Mouse (Mus musculus) gastrocnemius, postnatal 4 days (tissue): ENCODE results near the gene Ceacam10. TPM values are rescaled to one million over a fixed set of nuclear protein-coding genes. Genes with fewer than 3 reads are reported as not detected.

Source experiments
- total RNA-seq, 2 experiments: library from RNA; stranded (reverse); gene quantifications; 2 replicates each; pipeline ENCODE4 v1.2.3; 2021

Gene Ceacam10
- total RNA-seq, 2 experiments from 2014 or later, result not detected

Other genes with a start within 250 kb of the Ceacam10 start
- gene Irgq, start 246.5 kb upstream of the Ceacam10 start, total RNA-seq, result 10 to 100 TPM; 20.5 to 22.0 TPM
- gene Pinlyp, start 231.1 kb upstream of the Ceacam10 start, total RNA-seq, result not detected
- 10 to 100 TPM; 44.4 to 45.2 TPM for gene Xrcc1, start 230.9 kb upstream of the Ceacam10 start, total RNA-seq
- gene Ethe1, start 189.7 kb upstream of the Ceacam10 start, total RNA-seq, result 1 to 10 TPM; 8.0 to 9.1 TPM
- gene Zfp575, start 189.6 kb upstream of the Ceacam10 start, total RNA-seq, result 1 to 10 TPM; 1.5 to 1.9 TPM
- 1 to 10 TPM in 1 of 2 experiments, under 1 TPM in 1; 0.98 to 1.6 TPM for gene Phldb3, start 166.4 kb upstream of the Ceacam10 start, total RNA-seq
- gene Lypd3, start 140.7 kb upstream of the Ceacam10 start, total RNA-seq, result not detected
- not detected for gene Tex101, start 100.5 kb upstream of the Ceacam10 start, total RNA-seq
- gene BC049730, start 68.0 kb upstream of the Ceacam10 start, total RNA-seq, result not detected
- not detected for gene Gm4763, start 50.3 kb upstream of the Ceacam10 start, total RNA-seq
- under 1 TPM in 1 of 2 experiments, not detected in 1; 0.62 TPM for gene Cd177, start 16.9 kb upstream of the Ceacam10 start, total RNA-seq
- gene Gm9844, start 85.0 kb downstream of the Ceacam10 start, total RNA-seq, result 1 to 10 TPM; 1.2 to 2.0 TPM
- gene Lypd4, start 92.7 kb downstream of the Ceacam10 start, total RNA-seq, result not detected
- not detected for gene Dmrtc2, start 92.9 kb downstream of the Ceacam10 start, total RNA-seq
- gene Rps19, start 107.2 kb downstream of the Ceacam10 start, total RNA-seq, result 1,000 to 10,000 TPM; 1,082 to 1,250 TPM
- under 1 TPM; 0.31 to 0.98 TPM for gene Cd79a, start 120.2 kb downstream of the Ceacam10 start, total RNA-seq
- gene Arhgef1, start 125.7 kb downstream of the Ceacam10 start, total RNA-seq, result 10 to 100 TPM; 79.6 to 98.8 TPM
- not detected for gene Gm4881, start 167.3 kb downstream of the Ceacam10 start, total RNA-seq
- 100 to 1,000 TPM; 157 to 161 TPM for gene Rabac1, start 195.5 kb downstream of the Ceacam10 start, total RNA-seq
- gene Atp1a3, start 228.8 kb downstream of the Ceacam10 start, total RNA-seq, result under 1 TPM; 0.20 to 0.44 TPM